In the genomic region with DNA sequence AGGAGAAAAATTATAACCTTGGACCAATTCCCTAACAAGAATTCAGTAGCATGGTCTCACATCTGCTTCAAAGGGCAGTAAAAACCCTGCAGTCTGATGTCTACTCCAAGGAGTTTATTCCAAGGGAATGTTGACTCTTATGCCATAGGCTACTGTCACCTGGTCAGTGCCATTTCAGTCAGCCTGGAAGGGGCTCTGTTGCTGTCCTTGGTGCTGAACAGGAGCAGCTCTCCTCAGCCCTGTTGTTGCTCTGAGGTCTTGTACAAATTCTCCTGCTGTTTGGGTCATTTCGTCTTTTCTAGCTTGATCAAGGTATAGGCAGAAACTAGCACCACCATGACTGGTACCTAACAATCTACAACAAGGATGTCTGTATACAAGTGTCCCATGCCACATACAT, we compare ENCODE assay signal across 10 mouse cellular contexts.
DNase-seq lines count a peak whose midpoint lies in the region; ATAC-seq and TF ChIP-seq lines count a peak whose summit lies in the region.
"Had no signal": no experiment of that assay in that cellular context is flagged by ENCODE, and none has a peak within 500 bp of the region (broad histone marks: within the 10 kb centered on the region; RNA-seq: fewer than 3 reads in every experiment).

No protein-coding gene starts in this region.

- no peaks in the 10 kb centered on the region for H3K9me3 ChIP-seq in heart, embryonic 11.5 days (replicated peaks; ENCODE audit: control insufficient read depth, low read length)
- H3K9me3 ChIP-seq in stomach, postnatal 0 days (ENCODE audit: control insufficient read depth, low read length): no peaks in the 10 kb centered on the region
- H3K9me3 ChIP-seq: forebrain, embryonic 13.5 days had no signal

- no peak overlapping the region for H3K9ac ChIP-seq in heart, embryonic 11.5 days (ENCODE audit: low read depth, low read length)
- H3K9ac ChIP-seq in stomach, postnatal 0 days (ENCODE audit: low read length): no peak overlapping the region
- H3K9ac ChIP-seq: forebrain, embryonic 13.5 days had no signal

- no peak for TF ChIP-seq POLR2A in thymus, adult 2 months (IDR thresholded peaks at IDR 0.05; ENCODE audit: control insufficient read depth, extremely low read depth, insufficient read depth, low read length, poor library complexity)

- intact Hi-C loops in heart, postnatal 36 days (cut with DNase I): no loop called here

- TF ChIP-seq CTCF in stomach, postnatal 0 days (IDR thresholded peaks at IDR 0.05; ENCODE audit: low read depth): no peak
- TF ChIP-seq CTCF in thymus, adult 2 months (IDR thresholded peaks at IDR 0.05; ENCODE audit: borderline replicate concordance, control insufficient read depth, extremely low read depth, insufficient read depth, low read length, poor library complexity): no peak

- no peak overlapping the region for H3K4me2 ChIP-seq in heart, embryonic 11.5 days
- H3K4me2 ChIP-seq in stomach, postnatal 0 days (replicated peaks; ENCODE audit: low read depth): no peak overlapping the region
- H3K4me2 ChIP-seq: forebrain, embryonic 13.5 days had no signal

- no peak for ATAC-seq in heart, embryonic 11.5 days (replicated peaks; ENCODE audit: insufficient number of reproducible peaks, low FRiP score, low TSS enrichment)
- no peak for ATAC-seq in stomach, postnatal 0 days (ENCODE audit: low FRiP score, low TSS enrichment)
- ATAC-seq: forebrain, embryonic 13.5 days had no signal

- no peak overlapping the region for H3K27ac ChIP-seq in heart, embryonic 11.5 days (ENCODE audit: low read depth, low read length)
- H3K27ac ChIP-seq in stomach, postnatal 0 days (replicated peaks): no peak overlapping the region
- no peak overlapping the region for H3K27ac ChIP-seq in thymus, adult 2 months (ENCODE audit: control insufficient read depth, insufficient read depth, low read length)
- H3K27ac ChIP-seq: forebrain, embryonic 13.5 days had no signal

- no peak overlapping the region for H3K4me3 ChIP-seq in heart, embryonic 11.5 days (ENCODE audit: low read depth, low read length)
- no peak overlapping the region for H3K4me3 ChIP-seq in stomach, postnatal 0 days (ENCODE audit: low read depth, low read length)
- no peak overlapping the region for H3K4me3 ChIP-seq in thymus, adult 2 months (ENCODE audit: control insufficient read depth, insufficient read depth, low read length)
- H3K4me3 ChIP-seq: forebrain, embryonic 13.5 days had no signal

- 50% methylated on average over 1 of the region's 1 CpGs for WGBS in heart, embryonic 11.5 days (ENCODE audit: insufficient replicate concordance)
- 21% methylated on average over 1 of the region's 1 CpGs for WGBS in stomach, postnatal 0 days
- 47% methylated on average over 1 of the region's 1 CpGs for WGBS in thymus, adult 2 months

- no peaks in the 10 kb centered on the region for H3K4me1 ChIP-seq in heart, embryonic 11.5 days (ENCODE audit: control insufficient read depth, insufficient read depth, low read length)
- no peaks in the 10 kb centered on the region for H3K4me1 ChIP-seq in stomach, postnatal 0 days (replicated peaks; ENCODE audit: control insufficient read depth, insufficient read depth)
- H3K4me1 ChIP-seq in thymus, adult 2 months (replicated peaks; ENCODE audit: control insufficient read depth, insufficient read depth, low read length): no peaks in the 10 kb centered on the region
- H3K4me1 ChIP-seq: forebrain, embryonic 13.5 days had no signal

- no peak for TF ChIP-seq EP300 in stomach, postnatal 0 days (optimal IDR thresholded peaks at IDR 0.05)

- H3K27me3 ChIP-seq in heart, embryonic 11.5 days (ENCODE audit: control insufficient read depth, insufficient read depth, low read length): no peaks in the 10 kb centered on the region
- H3K27me3 ChIP-seq in stomach, postnatal 0 days (ENCODE audit: control insufficient read depth, insufficient read depth, low read length): no peaks in the 10 kb centered on the region
- no peaks in the 10 kb centered on the region for H3K27me3 ChIP-seq in thymus, adult 2 months (ENCODE audit: control insufficient read depth, insufficient read depth, low read length)
- H3K27me3 ChIP-seq: forebrain, embryonic 13.5 days had no signal

- peak; percentile 3 for DNase-seq in heart, postnatal 36 days
- DNase-seq in ovary, postnatal 36 days (ENCODE audit: low spot score): peak; percentile 21
- DNase-seq in ovary, postnatal 10 days (ENCODE audit: low spot score): no peak
- DNase-seq in embryo, embryonic 10 days (ENCODE audit: low spot score): peak; percentile 80
- peak; percentile 40 for DNase-seq in stomach, postnatal 0 days (ENCODE audit: low spot score)
- DNase-seq in thymus, adult 2 months: no peak
- no peak for DNase-seq in cerebellum, postnatal 14 days

- H3K36me3 ChIP-seq in heart, embryonic 11.5 days (ENCODE audit: control insufficient read depth, insufficient read depth, low read length): no peaks in the 10 kb centered on the region
- H3K36me3 ChIP-seq in stomach, postnatal 0 days (ENCODE audit: control insufficient read depth, insufficient read depth, low read length): no peaks in the 10 kb centered on the region
- H3K36me3 ChIP-seq in thymus, adult 2 months (ENCODE audit: control insufficient read depth, insufficient read depth, low read length): no peaks in the 10 kb centered on the region
- H3K36me3 ChIP-seq: G1E had no signal

Comparison
In these comparisons a context has a peak if more than half of its experiments do, and no peak if none do; other contexts are left out.
1. DNase-seq: peak in heart, postnatal 36 days (2 of 2), ovary, postnatal 36 days (single experiment), embryo, embryonic 10 days (single experiment) and stomach, postnatal 0 days (single experiment); none in ovary, postnatal 10 days (single experiment), thymus, adult 2 months (single experiment) and cerebellum, postnatal 14 days (0 of 2).